Mouse (Mus musculus) heart, postnatal 14 days (tissue): ENCODE data around the gene Olfr1555-ps1. TPM values are rescaled to one million over a fixed set of nuclear protein-coding genes. Genes with fewer than 3 reads are reported as not detected.
"Not testable (repeated sequence)": the region's sequence is repeated elsewhere in the genome, so short reads cannot be mapped to it uniquely, and the experiment has no call there.

Experiments used
- DNase-seq, 2 experiments: peaks; one replicate each; pipeline ENCODE4 v3.0.0; 2021 to 2022
- intact Hi-C: fragments of 180-260 bp; cut with DNase I; formaldehyde crosslinking; loops from one replicate; pipeline ENCODE4 v1.15.1; 2025
- long read RNA-seq, 2 experiments: library from polyadenylated mRNA; stranded (forward); transcript quantifications; one replicate each; pipeline ENCODE4 v2.0.0; 2021
- total RNA-seq, 2 experiments: library from RNA; stranded (reverse); gene quantifications; 2 replicates each; pipeline ENCODE4 v1.2.3; 2021

Olfr1555-ps1 gene
- total RNA-seq: not detected
- long read RNA-seq, experiment 1: 0 reads
- long read RNA-seq, experiment 2: 0 reads

DNA sequence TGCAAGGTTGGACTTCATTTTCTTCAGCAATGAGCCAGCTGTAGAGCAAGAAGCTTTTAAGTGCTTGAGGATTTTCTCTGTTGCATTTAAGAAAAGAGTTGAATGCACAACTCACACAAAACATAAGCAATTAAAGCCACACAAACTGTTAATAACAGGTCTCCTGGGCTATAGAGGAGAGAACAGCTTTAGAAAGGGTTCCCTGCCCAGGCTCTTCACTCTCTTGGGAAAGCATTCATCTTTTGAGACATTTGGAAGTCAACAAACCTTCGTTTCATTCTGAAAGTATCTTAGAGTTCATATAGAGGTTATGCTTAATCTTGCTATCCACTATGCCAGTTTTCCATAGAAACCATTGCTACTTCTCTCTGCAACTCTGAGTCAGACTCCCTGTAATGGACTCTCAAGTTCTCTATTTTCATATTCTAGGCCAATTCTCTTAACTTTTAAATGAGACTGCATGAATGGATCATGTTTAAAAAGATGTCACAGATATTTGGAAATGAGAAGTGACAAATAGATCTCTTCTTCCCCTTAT lies at the start of gene Olfr1555-ps1:
Gene Olfr1555-ps1 (minus strand): TSS at position 51 of the 538 bp plus-strand sequence.
- intact Hi-C loops, DNase-seq: not testable (repeated sequence)

DNA sequence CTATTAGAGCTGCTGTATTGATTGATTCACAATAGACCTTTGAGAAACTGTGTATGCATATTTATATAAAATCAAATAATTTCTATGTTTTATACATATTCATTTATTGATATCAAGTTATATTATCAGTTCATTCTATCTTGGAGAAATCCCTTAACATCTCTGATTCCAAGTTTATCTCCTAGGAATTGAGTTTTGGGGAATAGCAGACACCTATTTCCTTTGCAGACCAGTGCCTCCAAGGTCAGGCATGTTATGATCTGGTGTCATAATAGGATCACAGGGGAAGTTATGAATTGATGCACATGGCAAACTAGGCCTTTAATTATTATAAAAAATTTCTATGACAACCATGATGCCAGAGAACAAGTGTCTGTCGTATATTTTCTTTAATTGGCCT lies 30.4 kb upstream of the Olfr1555-ps1 start, which contains the start of gene Olfr1431:
Gene Olfr1431 (plus strand): TSS at position 301 of the 400 bp plus-strand sequence.
- no peak for DNase-seq
- intact Hi-C loops: no loop called here

DNA sequence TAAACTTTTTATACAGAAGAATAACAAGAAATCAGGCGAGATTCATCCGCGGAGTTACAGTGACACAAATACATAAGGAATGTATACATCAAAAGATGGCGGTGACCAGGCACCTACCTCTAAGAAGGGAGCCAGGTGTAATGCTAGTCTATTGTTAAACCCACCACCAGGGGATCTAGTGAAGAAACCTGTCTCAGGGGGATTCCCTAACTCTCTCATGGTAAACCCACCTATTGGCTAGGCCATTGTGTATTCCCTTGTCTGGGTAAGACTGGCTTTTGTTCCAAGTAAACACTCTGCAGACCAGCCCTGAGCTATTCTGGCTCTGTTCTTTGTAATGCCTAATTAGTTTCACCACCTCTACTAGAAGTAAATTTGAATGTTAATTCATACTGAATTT lies 29.2 kb upstream of the Olfr1555-ps1 start:
- DNase-seq, intact Hi-C loops: not testable (repeated sequence)

DNA sequence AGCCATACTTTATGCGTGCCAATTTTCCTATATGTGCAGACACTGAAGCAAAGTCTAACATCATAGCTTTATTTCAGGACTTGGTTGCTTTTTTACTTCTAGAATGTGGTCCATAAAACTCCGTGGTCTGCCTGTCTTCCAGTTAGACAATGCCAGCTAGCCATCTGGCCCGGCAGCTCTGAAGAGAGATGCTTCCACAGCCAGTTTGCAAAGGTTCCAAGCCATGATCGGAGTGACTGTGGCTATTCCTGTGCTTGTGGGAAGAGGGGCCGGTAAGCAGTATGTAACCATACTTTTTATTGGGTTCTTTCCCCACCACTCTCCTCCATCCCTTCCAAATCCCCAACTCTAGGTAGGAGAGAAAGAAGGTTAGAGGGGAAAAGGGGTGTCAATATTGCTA lies 5.5 kb upstream of the Olfr1555-ps1 start:
- DNase-seq, intact Hi-C loops: not testable (repeated sequence)

DNA sequence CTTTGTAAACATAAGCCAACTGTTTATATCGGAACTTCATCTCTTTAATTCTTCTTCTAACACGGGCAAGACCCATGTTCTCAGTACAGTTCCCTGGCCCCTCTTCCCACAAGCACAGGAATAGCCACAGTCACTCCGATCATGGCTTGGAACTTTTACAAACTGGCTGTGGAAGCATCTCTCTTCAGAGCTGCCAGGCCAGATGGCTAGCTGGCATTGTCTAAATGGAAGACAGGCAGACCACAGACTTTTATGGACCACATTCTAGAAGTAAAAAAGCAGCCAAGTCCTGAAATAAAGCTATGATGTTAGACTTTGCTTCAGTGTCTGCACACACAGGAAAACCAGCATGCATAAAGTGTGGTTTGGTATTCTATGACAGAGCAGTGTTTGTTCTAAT lies 24.5 kb downstream of the Olfr1555-ps1 start:
- intact Hi-C loops: no loop called here
- no peak for DNase-seq

DNA sequence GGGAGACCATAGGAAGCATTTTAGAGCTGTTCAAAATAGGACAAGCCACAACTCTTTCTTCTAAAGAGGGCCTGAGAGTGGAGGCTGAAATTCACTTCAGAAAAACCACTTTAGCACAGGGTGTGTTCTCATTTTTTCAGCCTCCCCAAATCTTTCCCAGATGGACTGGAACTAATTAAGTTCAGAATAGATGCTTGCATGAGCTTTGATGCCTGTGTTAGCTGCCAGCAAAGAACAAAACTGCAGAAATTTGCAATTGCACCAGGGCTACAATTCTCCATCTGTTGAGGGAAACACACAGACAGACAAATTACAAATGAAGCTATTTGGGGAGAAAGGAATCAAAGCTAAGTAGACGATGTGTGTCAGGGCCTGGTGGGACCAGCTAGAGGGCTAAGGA lies 26.6 kb downstream of the Olfr1555-ps1 start:
- intact Hi-C loops: no loop called here
- no peak for DNase-seq

DNA sequence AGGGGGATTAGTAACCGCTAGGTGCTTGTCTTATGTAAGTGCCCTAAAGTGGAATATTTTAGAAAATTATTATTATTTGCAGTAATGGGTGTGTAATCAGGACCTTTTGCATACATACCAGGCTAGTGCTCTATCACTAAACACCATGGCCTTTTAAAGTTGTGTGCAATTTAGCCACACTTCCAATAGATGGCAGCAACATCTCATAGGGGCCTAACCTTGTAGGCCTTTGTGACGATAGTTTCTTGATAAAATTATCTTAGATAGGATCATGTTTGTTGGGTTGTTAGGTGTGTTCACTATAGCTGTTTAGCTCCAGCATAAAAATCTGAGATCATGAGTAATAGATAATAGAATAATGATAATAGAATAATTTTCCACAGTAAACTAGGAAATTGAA lies 35.6 kb downstream of the Olfr1555-ps1 start:
- intact Hi-C loops: no loop called here

DNA sequence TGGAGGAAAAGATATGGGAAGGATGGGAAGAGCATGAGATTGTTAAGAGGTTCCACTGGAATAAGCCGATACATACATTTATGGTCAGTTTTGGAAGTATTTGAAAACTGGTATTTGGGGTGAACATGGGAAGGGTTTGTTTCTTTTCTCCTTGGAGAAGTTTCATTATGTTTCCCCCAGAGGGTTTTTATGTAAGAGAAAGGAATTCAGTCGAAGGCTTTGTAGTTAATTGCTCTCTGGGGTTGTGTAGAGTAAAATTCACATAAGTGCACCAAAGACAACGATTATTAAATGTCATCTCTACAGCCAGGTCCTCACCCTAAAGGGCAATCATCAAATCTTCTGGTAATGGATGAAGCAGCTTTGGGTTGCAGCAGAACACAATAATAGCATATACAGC lies 46.8 kb downstream of the Olfr1555-ps1 start, which contains the start of gene Olfr76:
Gene Olfr76 (minus strand): TSS at position 101 of the 400 bp plus-strand sequence.
- intact Hi-C loops: no loop called here
- no peak for DNase-seq

More for the DNA sequence above, 35.6 kb downstream of the Olfr1555-ps1 start:
- peak in 1 of 2 experiments; percentile 11 for DNase-seq

DNA sequence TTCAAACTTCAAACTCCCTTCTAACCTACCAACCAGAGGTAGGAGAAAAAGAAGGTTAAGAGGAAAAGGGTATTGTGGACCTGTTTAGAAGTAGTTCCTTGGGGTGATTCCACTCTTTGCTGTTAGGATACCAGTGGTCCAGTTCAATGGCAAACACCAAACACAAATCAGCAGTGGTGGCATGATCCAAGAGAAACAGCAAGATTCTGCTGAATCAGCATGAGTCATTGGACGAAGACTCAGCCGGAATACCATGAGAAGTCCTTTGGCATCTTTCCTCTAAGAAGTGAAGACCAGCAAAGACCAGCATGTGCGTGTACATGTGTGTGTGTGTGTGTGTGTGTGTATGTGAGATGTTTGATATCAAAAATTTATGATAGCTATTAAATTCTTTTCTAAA lies 53.4 kb downstream of the Olfr1555-ps1 start:
- DNase-seq: no peak
- intact Hi-C loops: no loop called here

DNA sequence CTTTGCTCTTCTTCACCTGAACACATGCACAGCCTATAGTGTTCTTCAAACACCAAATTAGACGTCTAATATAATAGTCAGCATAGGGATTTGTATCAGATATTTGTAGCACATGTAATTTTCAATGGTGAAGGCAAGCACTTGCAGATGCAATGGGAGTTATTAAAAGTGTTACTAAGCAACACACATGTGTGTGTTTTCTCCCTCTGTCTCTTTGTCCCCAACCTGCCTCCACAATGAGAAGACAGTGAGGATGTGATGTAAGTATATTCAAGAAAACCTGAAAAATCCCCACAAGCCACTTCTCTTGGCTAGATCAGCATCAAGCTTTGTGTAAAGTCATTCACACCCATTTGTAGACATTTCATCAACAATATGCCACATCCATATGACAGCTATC lies 54.1 kb downstream of the Olfr1555-ps1 start, which contains the start of gene Olfr1428:
Gene Olfr1428 (minus strand): TSS at position 101 of the 400 bp plus-strand sequence.
- DNase-seq: no peak
- intact Hi-C loops: no loop called here

Other genes starting within 250 kb of the Olfr1555-ps1 start
- 10 to 100 TPM; 81.3 to 85.1 TPM for gene Osbp, start 204.2 kb downstream of the Olfr1555-ps1 start, total RNA-seq
- not detected for gene Olfr1423, start 128.8 kb downstream of the Olfr1555-ps1 start, total RNA-seq
- not detected for gene Olfr1424, start 107.4 kb downstream of the Olfr1555-ps1 start, total RNA-seq
- not detected for gene Olfr1425, start 92.4 kb downstream of the Olfr1555-ps1 start, total RNA-seq
- gene Olfr1426, start 78.1 kb downstream of the Olfr1555-ps1 start, total RNA-seq: not detected
- gene Olfr1427, start 66.8 kb downstream of the Olfr1555-ps1 start, total RNA-seq: not detected
- gene Olfr1428, start 54.2 kb downstream of the Olfr1555-ps1 start, total RNA-seq: not detected
- gene Olfr76, start 46.9 kb downstream of the Olfr1555-ps1 start, total RNA-seq: not detected
- not detected for gene Olfr1431, start 30.5 kb upstream of the Olfr1555-ps1 start, total RNA-seq
- gene Olfr1432, start 62.5 kb upstream of the Olfr1555-ps1 start, total RNA-seq: not detected
- gene Olfr262, start 71.5 kb upstream of the Olfr1555-ps1 start, total RNA-seq: not detected
- not detected for gene Olfr235, start 90.9 kb upstream of the Olfr1555-ps1 start, total RNA-seq
- not detected for gene Olfr1434, start 109.7 kb upstream of the Olfr1555-ps1 start, total RNA-seq
- gene Olfr1436, start 129.0 kb upstream of the Olfr1555-ps1 start, total RNA-seq: not detected
- gene Olfr1437, start 155.0 kb upstream of the Olfr1555-ps1 start, total RNA-seq: not detected
- gene Olfr1438-ps1, start 165.8 kb upstream of the Olfr1555-ps1 start, total RNA-seq: not detected
- gene Olfr1440, start 217.2 kb upstream of the Olfr1555-ps1 start, total RNA-seq: not detected
- not detected for gene Olfr1441, start 247.3 kb upstream of the Olfr1555-ps1 start, total RNA-seq